Mouse (Mus musculus): ENCODE results near the gene Ndufs8.

Ndufs8 gene

GRCm38 (mm10) chr19:3905261-3905969, 7.2 kb downstream of the Ndufs8 start:
- DNase-seq (ENCODE audit: low spot score in 2 of 2): no peak

GRCm38 (mm10) chr19:3904363-3904675, 8.3 kb downstream of the Ndufs8 start:
- no peak for DNase-seq (ENCODE audit: low spot score in 2 of 2)

GRCm38 (mm10) chr19:3903648-3904362, 8.8 kb downstream of the Ndufs8 start:
- no peak for DNase-seq (ENCODE audit: low spot score in 2 of 2)

- DNase-seq (ENCODE audit: low spot score in 2 of 2): peak in 1 of 2 experiments; percentile 18
These were observed 9.6 kb downstream of the Ndufs8 start for GRCm38 (mm10) chr19:3902966-3903365.

- no peak for DNase-seq (ENCODE audit: low spot score in 2 of 2)
These were observed 13.0 kb downstream of the Ndufs8 start for GRCm38 (mm10) chr19:3899618-3900017.

GRCm38 (mm10) chr19:3898952-3899351, 13.6 kb downstream of the Ndufs8 start:
- DNase-seq (ENCODE audit: low spot score in 2 of 2): no peak

- DNase-seq (ENCODE audit: low spot score in 2 of 2): no peak
These were observed 15.0 kb downstream of the Ndufs8 start for GRCm38 (mm10) chr19:3897557-3897956.

GRCm38 (mm10) chr19:3896208-3896607, 16.4 kb downstream of the Ndufs8 start:
- no peak for DNase-seq (ENCODE audit: low spot score in 2 of 2)

GRCm38 (mm10) chr19:3895171-3895631, 17.4 kb downstream of the Ndufs8 start:
- DNase-seq (ENCODE audit: low spot score in 2 of 2): no peak

GRCm38 (mm10) chr19:3894294-3894693, 18.3 kb downstream of the Ndufs8 start:
- DNase-seq (ENCODE audit: low spot score in 2 of 2): no peak

- DNase-seq (ENCODE audit: low spot score in 2 of 2): no peak
These were observed 18.9 kb downstream of the Ndufs8 start for GRCm38 (mm10) chr19:3893545-3894116.

GRCm38 (mm10) chr19:3890181-3890580, 22.4 kb downstream of the Ndufs8 start:
- DNase-seq (ENCODE audit: low spot score in 2 of 2): peak in 1 of 2 experiments; percentile 71

GRCm38 (mm10) chr19:3889096-3889495, 23.5 kb downstream of the Ndufs8 start:
- no peak for DNase-seq (ENCODE audit: low spot score in 2 of 2)

- DNase-seq (ENCODE audit: low spot score in 2 of 2): no peak
These were observed 28.1 kb downstream of the Ndufs8 start for GRCm38 (mm10) chr19:3884325-3884990.

GRCm38 (mm10) chr19:3882214-3882613, 30.4 kb downstream of the Ndufs8 start:
- DNase-seq (ENCODE audit: low spot score in 2 of 2): no peak

- DNase-seq (ENCODE audit: low spot score in 2 of 2): no peak
These were observed 32.3 kb downstream of the Ndufs8 start for GRCm38 (mm10) chr19:3880054-3880848.

- no peak for DNase-seq (ENCODE audit: low spot score in 2 of 2)
These were observed 37.5 kb downstream of the Ndufs8 start for GRCm38 (mm10) chr19:3875045-3875444.

GRCm38 (mm10) chr19:3872373-3872772, 40.2 kb downstream of the Ndufs8 start:
- no peak for DNase-seq (ENCODE audit: low spot score in 2 of 2)

GRCm38 (mm10) chr19:3871468-3871867, 41.1 kb downstream of the Ndufs8 start:
- DNase-seq (ENCODE audit: low spot score in 2 of 2): no peak

- DNase-seq (ENCODE audit: low spot score in 2 of 2): no peak
These were observed 44.3 kb downstream of the Ndufs8 start for GRCm38 (mm10) chr19:3868290-3868689.

GRCm38 (mm10) chr19:3864960-3865359, 47.6 kb downstream of the Ndufs8 start:
- peak in 1 of 2 experiments; percentile 36 for DNase-seq (ENCODE audit: low spot score in 2 of 2)

GRCm38 (mm10) chr19:3862713-3863112, 49.9 kb downstream of the Ndufs8 start:
- no peak for DNase-seq (ENCODE audit: low spot score in 2 of 2)
